Mouse (Mus musculus) kidney, embryonic 14.5 days (tissue): ENCODE measurements around the gene B4galnt3. TPM values are rescaled to one million over a fixed set of nuclear protein-coding genes. Genes with fewer than 3 reads are reported as not detected.
A peak's percentile ranks its signal among the peaks of the same experiment; 100 is the strongest.

Experiments used
- ATAC-seq: fragments of 200-750 bp; cut with Nextera tagmentation; 2 replicates; pipeline ENCODE4 v1.8.0; 2017; ENCODE audit warnings: moderate number of reproducible peaks, mild to moderate bottlenecking, moderate TSS enrichment, moderate library complexity; ENCODE audit not compliant: low FRiP score, low TSS enrichment
- H3K27ac ChIP-seq: fragments of 300-500 bp; sonication (generic); 2 replicates; pipeline ENCODE4 v1.5.1; 2014; ENCODE audit warnings: low read depth, mild to moderate bottlenecking, low read length, moderate library complexity, mixed read lengths
- H3K27me3 ChIP-seq: fragments of 300-500 bp; sonication (generic); 2 replicates; pipeline ENCODE4 v1.6.1; 2014; ENCODE audit warnings: mild to moderate bottlenecking, low read length; ENCODE audit not compliant: control insufficient read depth, insufficient read depth
- H3K36me3 ChIP-seq: fragments of 300-500 bp; sonication (generic); 2 replicates; pipeline ENCODE4 v1.6.1; 2014; ENCODE audit warnings: low read length, mixed read lengths; ENCODE audit not compliant: control insufficient read depth, insufficient read depth
- H3K4me1 ChIP-seq: fragments of 300-500 bp; sonication (generic); 2 replicates; pipeline ENCODE4 v1.6.1; 2014; ENCODE audit warnings: low read length, mixed read lengths; ENCODE audit not compliant: control insufficient read depth, insufficient read depth
- H3K4me2 ChIP-seq: fragments of 300-500 bp; sonication (generic); replicated peaks from 2 replicates; pipeline ENCODE4 v1.6.1; 2014; ENCODE audit warnings: low read depth, mild to moderate bottlenecking, low read length
- H3K4me3 ChIP-seq: fragments of 300-500 bp; sonication (generic); 2 replicates; pipeline ENCODE4 v1.5.1; 2014; ENCODE audit warnings: mild to moderate bottlenecking, low read length
- H3K9ac ChIP-seq: fragments of 300-500 bp; sonication (generic); 2 replicates; pipeline ENCODE4 v1.6.1; 2014; ENCODE audit warnings: low read depth, mild to moderate bottlenecking, low read length, moderate library complexity
- H3K9me3 ChIP-seq: fragments of 300-500 bp; sonication (generic); 2 replicates; pipeline ENCODE4 v1.6.1; 2016; ENCODE audit warnings: low read length; ENCODE audit not compliant: control insufficient read depth
- WGBS: fragments of 180-500 bp; shearing (Covaris S2); extraction: QIAGEN DNeasy Blood & Tissue Kit; methylation state at CpG from one replicate; pipeline ENCODE4 v1.1.7; 2014; 5-methylcytosine and 5-hydroxymethylcytosine counted together
- polyA plus RNA-seq: library from polyadenylated mRNA; unstranded; fragments of >200 nt; fragmentation: Nextera tagmentation; extraction: Ambion mirVana; gene quantifications from 2 replicates; pipeline ENCODE4 v1.2.1, GENCODE M21; 2014

B4galnt3 gene
- polyA plus RNA-seq, 1 experiment from 2014 or later: 0.45 TPM

GRCm38 (mm10) chr6:120189287-120189686 lies 105.1 kb downstream of the B4galnt3 start:
- 87% methylated on average over 5 of the region's 5 CpGs for WGBS
- no peaks in the 10 kb centered on the region for H3K27me3 ChIP-seq
- no peak overlapping the region for H3K27ac ChIP-seq
- no peak for ATAC-seq
- no peaks in the 10 kb centered on the region for H3K9me3 ChIP-seq
- no peak overlapping the region for H3K9ac ChIP-seq
- no peak overlapping the region for H3K4me3 ChIP-seq
- H3K4me2 ChIP-seq: no peak overlapping the region
- peaks cover 11% of the 10 kb centered on the region for H3K4me1 ChIP-seq
- no peaks in the 10 kb centered on the region for H3K36me3 ChIP-seq

GRCm38 (mm10) chr6:120188376-120189235 lies 105.8 kb downstream of the B4galnt3 start:
- Histone ChIP-seq H3K36me3 (no peaks in the 10 kb centered on the region), H3K27ac (no peak overlapping the region), H3K4me3 (no peak overlapping the region; the same call in 1 of the 2 replicates), H3K27me3 (no peaks in the 10 kb centered on the region), H3K9ac (peak overlapping the region; percentile 37; the same call in 1 of the 2 replicates), H3K4me1 (peaks cover 11% of the 10 kb centered on the region), H3K4me2 (peak overlapping the region; percentile 37), H3K9me3 (no peaks in the 10 kb centered on the region)
- WGBS: 20% methylated on average over 24 of the region's 24 CpGs
- peak; percentile 67 for ATAC-seq

GRCm38 (mm10) chr6:120187587-120188176 lies 106.7 kb downstream of the B4galnt3 start:
- no peak overlapping the region for H3K27ac ChIP-seq
- H3K9ac ChIP-seq: no peak overlapping the region; the same call in 1 of the 2 replicates
- peaks cover 11% of the 10 kb centered on the region for H3K4me1 ChIP-seq
- 16% methylated on average over 18 of the region's 18 CpGs for WGBS
- no peaks in the 10 kb centered on the region for H3K27me3 ChIP-seq
- H3K4me2 ChIP-seq: peak overlapping the region; percentile 37
- H3K9me3 ChIP-seq: no peaks in the 10 kb centered on the region
- no peaks in the 10 kb centered on the region for H3K36me3 ChIP-seq
- peak; percentile 38; the same call in 1 of the 2 replicates for ATAC-seq
- H3K4me3 ChIP-seq: no peak overlapping the region

GRCm38 (mm10) chr6:120186594-120186993 lies 107.8 kb downstream of the B4galnt3 start:
- H3K9me3 ChIP-seq: no peaks in the 10 kb centered on the region
- no peaks in the 10 kb centered on the region for H3K27me3 ChIP-seq
- H3K36me3 ChIP-seq: no peaks in the 10 kb centered on the region
- no peak overlapping the region for H3K4me2 ChIP-seq
- H3K4me3 ChIP-seq: no peak overlapping the region
- 48% methylated on average over 3 of the region's 3 CpGs for WGBS
- H3K4me1 ChIP-seq: peaks cover 11% of the 10 kb centered on the region
- no peak overlapping the region for H3K9ac ChIP-seq
- no peak for ATAC-seq
- H3K27ac ChIP-seq: no peak overlapping the region

GRCm38 (mm10) chr6:120185756-120186155 lies 108.6 kb downstream of the B4galnt3 start:
- H3K4me2 ChIP-seq: no peak overlapping the region
- H3K9me3 ChIP-seq: no peaks in the 10 kb centered on the region
- ATAC-seq: no peak
- H3K9ac ChIP-seq: no peak overlapping the region
- no peak overlapping the region for H3K27ac ChIP-seq
- H3K27me3 ChIP-seq: no peaks in the 10 kb centered on the region
- H3K4me3 ChIP-seq: no peak overlapping the region
- H3K36me3 ChIP-seq: no peaks in the 10 kb centered on the region
- WGBS: 62% methylated on average over 7 of the region's 7 CpGs
- peaks cover 11% of the 10 kb centered on the region for H3K4me1 ChIP-seq

GRCm38 (mm10) chr6:120185012-120185730 lies 109.2 kb downstream of the B4galnt3 start:
- no peaks in the 10 kb centered on the region for H3K36me3 ChIP-seq
- no peak for ATAC-seq
- no peak overlapping the region for H3K4me2 ChIP-seq
- WGBS: 90% methylated on average over 12 of the region's 12 CpGs
- H3K9ac ChIP-seq: no peak overlapping the region
- no peaks in the 10 kb centered on the region for H3K9me3 ChIP-seq
- H3K27ac ChIP-seq: no peak overlapping the region
- no peaks in the 10 kb centered on the region for H3K27me3 ChIP-seq
- no peak overlapping the region for H3K4me3 ChIP-seq
- peaks cover 11% of the 10 kb centered on the region for H3K4me1 ChIP-seq

GRCm38 (mm10) chr6:120183771-120184170 lies 110.6 kb downstream of the B4galnt3 start:
- no peaks in the 10 kb centered on the region for H3K36me3 ChIP-seq
- H3K27me3 ChIP-seq: no peaks in the 10 kb centered on the region
- 95% methylated on average over 4 of the region's 4 CpGs for whole genome bisulfite sequencing
- H3K27ac ChIP-seq: no peak overlapping the region
- peaks cover 11% of the 10 kb centered on the region for H3K4me1 ChIP-seq
- no peak overlapping the region for H3K9ac ChIP-seq
- no peak overlapping the region for H3K4me2 ChIP-seq
- no peak for ATAC-seq
- no peak overlapping the region for H3K4me3 ChIP-seq
- H3K9me3 ChIP-seq: no peaks in the 10 kb centered on the region

- Histone ChIP-seq H3K4me1 (no peaks in the 10 kb centered on the region), H3K4me2 (no peak overlapping the region), H3K27me3 (no peaks in the 10 kb centered on the region), H3K9ac (no peak overlapping the region), H3K27ac (no peak overlapping the region), H3K9me3 (no peaks in the 10 kb centered on the region), H3K4me3 (no peak overlapping the region), H3K36me3 (no peaks in the 10 kb centered on the region)
- no peak for ATAC-seq
- 89% methylated on average over 5 of the region's 5 CpGs for WGBS
Observed at GRCm38 (mm10) chr6:120182160-120182559, 112.2 kb downstream of the B4galnt3 start.
